Mouse (Mus musculus) intestine, embryonic 16.5 days (tissue): ENCODE data around the gene Nps. TPM values are rescaled to one million over a fixed set of nuclear protein-coding genes. Genes with fewer than 3 reads are reported as not detected.

Experiments
- ATAC-seq: fragments of 200-750 bp; cut with Nextera tagmentation; 2 replicates; pipeline ENCODE4 v1.8.0; 2017; ENCODE audit warnings: moderate TSS enrichment, moderate library complexity
- H3K27ac ChIP-seq: fragments of 300-500 bp; sonication (generic); 2 replicates; pipeline ENCODE4 v1.5.1; 2014; ENCODE audit warnings: mild to moderate bottlenecking, low read length
- H3K27me3 ChIP-seq: fragments of 300-500 bp; sonication (generic); replicated peaks from 2 replicates; pipeline ENCODE4 v1.6.1; 2014; ENCODE audit warnings: low read length, control low read depth, mixed read lengths; ENCODE audit not compliant: control insufficient read depth, insufficient read depth
- H3K36me3 ChIP-seq: fragments of 300-500 bp; sonication (generic); 2 replicates; pipeline ENCODE4 v1.6.1; 2014; ENCODE audit warnings: low read length, control low read depth; ENCODE audit not compliant: control insufficient read depth, insufficient read depth
- H3K4me1 ChIP-seq: fragments of 300-500 bp; sonication (generic); 2 replicates; pipeline ENCODE4 v1.6.1; 2014; ENCODE audit warnings: low read length, control low read depth, mixed read lengths; ENCODE audit not compliant: control insufficient read depth, insufficient read depth
- H3K4me2 ChIP-seq: fragments of 300-500 bp; sonication (generic); 2 replicates; pipeline ENCODE4 v1.6.1; 2014; ENCODE audit warnings: low read depth, low read length, control low read depth
- H3K4me3 ChIP-seq: fragments of 300-500 bp; sonication (generic); 2 replicates; pipeline ENCODE4 v1.5.1; 2014; ENCODE audit warnings: mild to moderate bottlenecking, low read length
- H3K9ac ChIP-seq: fragments of 300-500 bp; sonication (generic); 2 replicates; pipeline ENCODE4 v1.6.1; 2014; ENCODE audit warnings: low read depth, low read length
- H3K9me3 ChIP-seq: fragments of 300-500 bp; sonication (generic); 2 replicates; pipeline ENCODE4 v1.6.1; 2016; ENCODE audit warnings: low read length, control low read depth; ENCODE audit not compliant: control insufficient read depth
- WGBS: fragments of 180-500 bp; shearing (Covaris S2); extraction: QIAGEN DNeasy Blood & Tissue Kit; methylation state at CpG from one replicate; pipeline ENCODE4 v1.1.7; 2014; 5-methylcytosine and 5-hydroxymethylcytosine counted together
- polyA plus RNA-seq: library from polyadenylated mRNA; unstranded; fragments of >200 nt; fragmentation: Nextera tagmentation; extraction: Ambion mirVana; gene quantifications from 2 replicates; pipeline ENCODE4 v1.2.1, GENCODE M21; 2015

Nps gene
- polyA plus RNA-seq, 1 experiment from 2014 or later: not detected

GRCm38 (mm10) chr7:135294498-135294897, 36.0 kb downstream of the Nps start:
- 84% methylated on average over 3 of the region's 3 CpGs for WGBS

DNA sequence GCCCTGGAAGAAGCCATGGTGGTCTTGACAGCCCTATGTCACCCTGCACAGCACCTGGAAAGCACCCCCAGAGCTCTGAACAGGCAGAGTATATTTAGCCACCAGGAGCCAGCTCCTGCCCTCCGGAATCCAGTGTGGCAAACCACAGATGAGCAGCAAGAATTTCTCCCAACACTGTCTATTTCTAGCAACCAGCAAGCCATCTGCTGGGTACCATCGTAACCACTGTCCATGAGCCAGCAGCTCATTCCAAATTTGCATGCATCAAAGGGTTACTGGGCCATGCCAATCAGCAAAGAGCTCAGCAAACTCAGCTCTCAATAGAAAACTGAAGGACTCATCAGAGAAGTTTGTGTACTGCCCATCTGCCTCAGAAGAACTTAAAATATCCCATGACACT, 46.0 kb downstream of the Nps start:
- H3K9ac ChIP-seq: no peak overlapping the region
- H3K9me3 ChIP-seq: no peaks in the 10 kb centered on the region
- WGBS: 87% methylated on average over 2 of the region's 2 CpGs
- no peaks in the 10 kb centered on the region for H3K36me3 ChIP-seq
- no peak for ATAC-seq
- H3K27me3 ChIP-seq: no peaks in the 10 kb centered on the region
- H3K27ac ChIP-seq: no peak overlapping the region
- no peak overlapping the region for H3K4me2 ChIP-seq
- no peaks in the 10 kb centered on the region for H3K4me1 ChIP-seq
- no peak overlapping the region for H3K4me3 ChIP-seq

More at GRCm38 (mm10) chr7:135294498-135294897, 36.0 kb downstream of the Nps start:
- Histone ChIP-seq H3K4me3 (no peak overlapping the region), H3K9me3 (no peaks in the 10 kb centered on the region), H3K36me3 (no peaks in the 10 kb centered on the region), H3K27ac (no peak overlapping the region), H3K9ac (no peak overlapping the region), H3K4me2 (no peak overlapping the region), H3K27me3 (no peaks in the 10 kb centered on the region), H3K4me1 (no peaks in the 10 kb centered on the region)
- no peak for ATAC-seq

Other genes starting within 250 kb of the Nps start
- gene Foxi2, start 151.6 kb downstream of the Nps start, polyA plus RNA-seq: not detected in 2 replicates